Mouse (Mus musculus) embryonic fibroblast, embryonic 13.5 days (primary cell): ENCODE data around the gene Gga1.

ENCODE experiments used
- CTCF ChIP-seq: IDR thresholded peaks from 2 replicates; pipeline ENCODE4 v1.5.1; 2011; ENCODE audit warnings: mild to moderate bottlenecking, control low read depth, low read length, moderate library complexity, borderline replicate concordance; ENCODE audit not compliant: insufficient read depth
- POLR2A ChIP-seq: IDR thresholded peaks from 2 replicates; pipeline ENCODE4 v1.6.1; 2011; ENCODE audit warnings: low read depth, mild to moderate bottlenecking, control low read depth, low read length, moderate library complexity

DNA sequence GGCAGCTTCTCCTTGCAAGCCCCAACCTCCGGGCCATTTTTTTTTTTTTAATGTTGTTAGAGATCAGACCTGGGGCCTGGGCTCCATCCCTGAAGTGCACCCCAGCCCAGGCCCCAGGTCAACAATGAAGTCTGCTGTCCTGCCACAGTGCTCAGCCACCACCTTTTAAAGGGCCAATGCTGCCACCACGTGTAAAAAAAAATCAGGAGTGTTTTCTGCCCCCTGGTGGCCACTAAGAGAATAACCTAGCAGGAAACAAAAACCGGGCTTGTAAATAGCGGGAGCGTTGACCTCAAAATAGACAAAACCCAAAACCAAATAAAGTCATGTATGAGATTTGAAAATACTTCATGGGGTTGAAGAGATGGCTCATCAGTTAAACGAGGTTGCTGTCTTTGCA lies 7.2 kb upstream of the Gga1 start:
- no peak for TF ChIP-seq POLR2A
- TF ChIP-seq CTCF, result no peak
